8 mouse cellular contexts compared by ENCODE assay signal in genomic region chr13:34150271-34151027, GRCm38 (mm10). TPM values are rescaled to one million over a fixed set of nuclear protein-coding genes. Genes with fewer than 3 reads are reported as not detected.
DNase-seq lines count a peak whose midpoint lies in the region; ATAC-seq and TF ChIP-seq lines count a peak whose summit lies in the region.

No protein-coding gene starts in this region.

- no peaks in the 10 kb centered on the region for H3K36me3 ChIP-seq in kidney, postnatal 0 days (ENCODE audit: insufficient read depth, low read length)
- no peaks in the 10 kb centered on the region for H3K36me3 ChIP-seq in kidney, adult 2 months (ENCODE audit: control insufficient read depth, insufficient read depth, low read length)
- no peaks in the 10 kb centered on the region for H3K36me3 ChIP-seq in embryonic facial prominence, embryonic 10.5 days (replicated peaks)
- H3K36me3 ChIP-seq in hindbrain, embryonic 12.5 days = no peaks in the 10 kb centered on the region
- H3K36me3 ChIP-seq in limb, embryonic 14.5 days (ENCODE audit: control insufficient read depth, insufficient read depth, low read length) = no peaks in the 10 kb centered on the region

- WGBS in kidney, postnatal 0 days = 18% methylated on average over 19 of the region's 19 CpGs
- WGBS in kidney, adult 2 months = 40% methylated on average over 19 of the region's 19 CpGs
- WGBS in embryonic facial prominence, embryonic 10.5 days = 12% methylated on average over 19 of the region's 19 CpGs
- 14% methylated on average over 19 of the region's 19 CpGs for WGBS in hindbrain, embryonic 12.5 days
- 14% methylated on average over 19 of the region's 19 CpGs for WGBS in limb, embryonic 14.5 days

- H3K27ac ChIP-seq in kidney, postnatal 0 days = no peak overlapping the region
- H3K27ac ChIP-seq in kidney, adult 2 months (ENCODE audit: insufficient read depth, low read depth, low read length) = no peak overlapping the region
- peak overlapping the region; percentile 94 for H3K27ac ChIP-seq in embryonic facial prominence, embryonic 10.5 days (replicated peaks)
- peak overlapping the region; percentile 99 for H3K27ac ChIP-seq in hindbrain, embryonic 12.5 days
- peak overlapping the region; percentile 74; the same call in 1 of the 2 replicates for H3K27ac ChIP-seq in limb, embryonic 14.5 days (replicated peaks; ENCODE audit: low read depth, low read length)

- H3K4me2 ChIP-seq in kidney, postnatal 0 days (ENCODE audit: low read length) = peak overlapping the region; percentile 29
- H3K4me2 ChIP-seq in hindbrain, embryonic 12.5 days (replicated peaks) = peak overlapping the region; percentile 56
- peak overlapping the region; percentile 62 for H3K4me2 ChIP-seq in limb, embryonic 14.5 days (replicated peaks; ENCODE audit: low read depth, low read length, severe bottlenecking)

- H3K27me3 ChIP-seq in kidney, postnatal 0 days (ENCODE audit: insufficient read depth, low read length) = no peaks in the 10 kb centered on the region
- H3K27me3 ChIP-seq in kidney, adult 2 months (replicated peaks; ENCODE audit: control insufficient read depth, insufficient read depth, low read length) = no peaks in the 10 kb centered on the region
- H3K27me3 ChIP-seq in embryonic facial prominence, embryonic 10.5 days (replicated peaks; ENCODE audit: low read depth, poor library complexity, severe bottlenecking) = no peaks in the 10 kb centered on the region
- H3K27me3 ChIP-seq in hindbrain, embryonic 12.5 days = no peaks in the 10 kb centered on the region
- H3K27me3 ChIP-seq in limb, embryonic 14.5 days (ENCODE audit: control insufficient read depth, insufficient read depth, low read length) = no peaks in the 10 kb centered on the region

- no peak for ATAC-seq in kidney, postnatal 0 days (replicated peaks; ENCODE audit: low FRiP score, low read depth)
- no peak for ATAC-seq in hindbrain, embryonic 12.5 days (ENCODE audit: low FRiP score)
- ATAC-seq in limb, embryonic 14.5 days (ENCODE audit: low FRiP score, low read depth) = peak; percentile 10; the same call in 1 of the 2 replicates

- no peak overlapping the region for H3K4me3 ChIP-seq in kidney, postnatal 0 days (replicated peaks; ENCODE audit: low read depth, low read length)
- no peak overlapping the region for H3K4me3 ChIP-seq in kidney, adult 2 months (ENCODE audit: insufficient read depth, low read depth, low read length)
- peak overlapping the region; percentile 61 for H3K4me3 ChIP-seq in embryonic facial prominence, embryonic 10.5 days
- peak overlapping the region; percentile 7; the same call in 1 of the 2 replicates for H3K4me3 ChIP-seq in hindbrain, embryonic 12.5 days
- no peak overlapping the region for H3K4me3 ChIP-seq in limb, embryonic 14.5 days (replicated peaks; ENCODE audit: low read length)

- no peak for TF ChIP-seq CTCF in kidney, postnatal 0 days (IDR thresholded peaks at IDR 0.05; ENCODE audit: low read depth)
- no peak for TF ChIP-seq CTCF in kidney, adult 2 months (conservative IDR thresholded peaks at IDR 0.05; ENCODE audit: insufficient read depth, insufficient read length, low read depth, low read length)

- H3K9ac ChIP-seq in kidney, postnatal 0 days (ENCODE audit: low read depth, low read length) = no peak overlapping the region
- peak overlapping the region; percentile 52 for H3K9ac ChIP-seq in hindbrain, embryonic 12.5 days
- H3K9ac ChIP-seq in limb, embryonic 14.5 days (ENCODE audit: low read depth, low read length, severe bottlenecking) = no peak overlapping the region

- no peaks in the 10 kb centered on the region for H3K4me1 ChIP-seq in kidney, postnatal 0 days (replicated peaks; ENCODE audit: insufficient read depth, low read length)
- peaks cover 15% of the 10 kb centered on the region for H3K4me1 ChIP-seq in kidney, adult 2 months (ENCODE audit: control insufficient read depth, insufficient read depth, low read length)
- peaks cover 59% of the 10 kb centered on the region for H3K4me1 ChIP-seq in embryonic facial prominence, embryonic 10.5 days
- peaks cover 37% of the 10 kb centered on the region for H3K4me1 ChIP-seq in hindbrain, embryonic 12.5 days
- H3K4me1 ChIP-seq in limb, embryonic 14.5 days (ENCODE audit: control insufficient read depth, insufficient read depth, low read length) = peaks cover 28% of the 10 kb centered on the region

- H3K9me3 ChIP-seq in kidney, postnatal 0 days (replicated peaks; ENCODE audit: low read length) = no peaks in the 10 kb centered on the region
- no peaks in the 10 kb centered on the region for H3K9me3 ChIP-seq in embryonic facial prominence, embryonic 10.5 days
- no peaks in the 10 kb centered on the region for H3K9me3 ChIP-seq in hindbrain, embryonic 12.5 days (replicated peaks)
- no peaks in the 10 kb centered on the region for H3K9me3 ChIP-seq in limb, embryonic 14.5 days (ENCODE audit: control insufficient read depth, low read length)

- DNase-seq in kidney, postnatal 0 days (ENCODE audit: low spot score) = no peak
- DNase-seq in kidney, adult 2 months = no peak
- DNase-seq in embryonic facial prominence, embryonic 10.5 days (ENCODE audit: low spot score) = peak; percentile 70
- peak; percentile 47 for DNase-seq in limb, embryonic 14.5 days (ENCODE audit: low spot score)
- DNase-seq in right cerebral cortex, postnatal 25 days = peak; percentile 72
- no peak for DNase-seq in thymus, adult 18-20 months
- DNase-seq in B cell, adult 2 months = no peak

- no peak for TF ChIP-seq POLR2A in kidney, adult 2 months (IDR thresholded peaks at IDR 0.05; ENCODE audit: low read depth, low read length)
- TF ChIP-seq POLR2A in limb, embryonic 14.5 days (IDR thresholded peaks at IDR 0.05; ENCODE audit: borderline replicate concordance, extremely low read depth, insufficient read depth, insufficient read length) = no peak

RNA-seq across cellular contexts. Expression of gene Psmg4, which starts 12.3 kb away (rescaled TPM):
- 110 and 117 TPM in 2 replicates for polyA plus RNA-seq in kidney, postnatal 0 days (2015; fragmentation: Nextera tagmentation; extraction: Ambion mirVana)
- polyA plus RNA-seq in kidney, adult 2 months (2012; rRNA removed) = 88.7 and 96.2 TPM in 2 replicates
- polyA plus RNA-seq in embryonic facial prominence, embryonic 10.5 days (2016; fragmentation: Nextera tagmentation; extraction: Ambion mirVana) = 97.9 and 99.9 TPM in 2 replicates
- polyA plus RNA-seq in hindbrain, embryonic 12.5 days (2016; fragmentation: Nextera tagmentation; extraction: Ambion mirVana) = 80.5 and 93.8 TPM in 2 replicates
- 133 and 153 TPM in 2 replicates for polyA plus RNA-seq in limb, embryonic 14.5 days (2012; rRNA removed)
- 75.5 and 83.8 TPM in 2 replicates for polyA plus RNA-seq in limb, embryonic 14.5 days (2014; fragmentation: Nextera tagmentation; extraction: Ambion mirVana)

RNA-seq across cellular contexts. Expression of gene Tubb2b, which starts 20.2 kb away (rescaled TPM):
- polyA plus RNA-seq in kidney, postnatal 0 days (2015; fragmentation: Nextera tagmentation; extraction: Ambion mirVana) = 24.8 and 28.0 TPM in 2 replicates
- 27.6 and 30.5 TPM in 2 replicates for polyA plus RNA-seq in kidney, adult 2 months (2012; rRNA removed)
- polyA plus RNA-seq in embryonic facial prominence, embryonic 10.5 days (2016; fragmentation: Nextera tagmentation; extraction: Ambion mirVana) = 65.5 and 73.2 TPM in 2 replicates
- 363 and 373 TPM in 2 replicates for polyA plus RNA-seq in hindbrain, embryonic 12.5 days (2016; fragmentation: Nextera tagmentation; extraction: Ambion mirVana)
- 376 and 378 TPM in 2 replicates for polyA plus RNA-seq in limb, embryonic 14.5 days (2012; rRNA removed)
- polyA plus RNA-seq in limb, embryonic 14.5 days (2014; fragmentation: Nextera tagmentation; extraction: Ambion mirVana) = 28.5 TPM in 2 replicates

Comparison
In these comparisons a context has a peak if more than half of its experiments do, and no peak if none do; other contexts are left out.
1. DNase-seq: peak in embryonic facial prominence, embryonic 10.5 days (single experiment), limb, embryonic 14.5 days (single experiment) and right cerebral cortex, postnatal 25 days (single experiment); none in kidney, postnatal 0 days (single experiment), kidney, adult 2 months (single experiment), thymus, adult 18-20 months (0 of 2) and B cell, adult 2 months (0 of 2).
2. H3K27ac ChIP-seq: peak in embryonic facial prominence, embryonic 10.5 days (single experiment), hindbrain, embryonic 12.5 days (single experiment) and limb, embryonic 14.5 days (single experiment); none in kidney, postnatal 0 days (single experiment) and kidney, adult 2 months (single experiment).
3. H3K4me3 ChIP-seq: peak in embryonic facial prominence, embryonic 10.5 days (single experiment) and hindbrain, embryonic 12.5 days (single experiment); none in kidney, postnatal 0 days (single experiment), kidney, adult 2 months (single experiment) and limb, embryonic 14.5 days (single experiment).
4. Peak in every context shown above with its lines, with median percentiles within 50 percentile points of each other: H3K4me2 ChIP-seq.